Mouse (Mus musculus) brain, adult 2 months (tissue): Measurements from ENCODE around the gene Slc2a13.

Experiments
- DNase-seq: peaks from one replicate; pipeline ENCODE4 v3.0.0; 2011; ENCODE audit warnings: low read depth, low spot score

Slc2a13 gene

GRCm38 (mm10) chr15:91573111-91573538 lies at the start of gene Slc2a13:
Gene Slc2a13, minus strand, starts transcription at chr15:91573261.
- peak; percentile 97 for DNase-seq

DNA sequence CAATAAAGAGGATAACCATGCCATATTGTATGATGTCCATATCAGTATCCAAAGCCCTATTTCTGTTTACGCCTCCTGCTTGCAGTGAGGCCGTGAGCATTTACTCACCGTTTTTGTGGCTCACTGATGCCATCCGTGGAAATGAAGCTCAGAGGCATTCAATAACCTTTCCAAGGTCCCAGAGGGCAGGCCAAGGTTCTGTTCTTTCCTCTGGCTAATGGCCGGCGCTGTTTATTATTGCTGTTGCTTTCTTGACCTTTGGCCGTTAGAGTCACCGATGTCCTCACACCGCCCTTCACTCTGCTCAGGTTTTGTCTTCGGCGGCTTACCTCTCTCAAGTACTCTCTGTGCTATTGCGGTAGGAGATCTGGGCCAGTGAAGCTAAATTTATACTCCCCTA lies 43.0 kb upstream of the Slc2a13 start:
- DNase-seq: peak; percentile 10

DNA sequence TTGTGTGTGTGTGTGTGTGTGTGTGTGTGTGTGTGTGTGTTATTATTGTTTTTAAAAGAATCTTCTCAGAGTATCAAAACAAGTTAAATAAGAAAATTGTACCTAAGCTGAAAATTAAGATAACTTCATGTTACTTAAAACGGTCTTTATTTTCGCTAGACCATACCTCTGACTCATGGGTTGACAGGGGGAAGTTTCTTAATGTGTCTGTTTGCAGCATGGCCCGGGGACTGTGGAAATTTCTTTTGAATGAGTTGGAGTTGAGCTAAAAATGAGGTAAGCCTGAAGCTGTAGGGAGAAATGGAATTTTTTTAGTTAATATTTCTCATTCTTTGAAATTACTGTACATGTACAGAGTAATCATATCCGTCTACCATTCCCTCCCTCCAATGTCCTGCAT lies 42.5 kb upstream of the Slc2a13 start:
- peak; percentile 47 for DNase-seq

DNA sequence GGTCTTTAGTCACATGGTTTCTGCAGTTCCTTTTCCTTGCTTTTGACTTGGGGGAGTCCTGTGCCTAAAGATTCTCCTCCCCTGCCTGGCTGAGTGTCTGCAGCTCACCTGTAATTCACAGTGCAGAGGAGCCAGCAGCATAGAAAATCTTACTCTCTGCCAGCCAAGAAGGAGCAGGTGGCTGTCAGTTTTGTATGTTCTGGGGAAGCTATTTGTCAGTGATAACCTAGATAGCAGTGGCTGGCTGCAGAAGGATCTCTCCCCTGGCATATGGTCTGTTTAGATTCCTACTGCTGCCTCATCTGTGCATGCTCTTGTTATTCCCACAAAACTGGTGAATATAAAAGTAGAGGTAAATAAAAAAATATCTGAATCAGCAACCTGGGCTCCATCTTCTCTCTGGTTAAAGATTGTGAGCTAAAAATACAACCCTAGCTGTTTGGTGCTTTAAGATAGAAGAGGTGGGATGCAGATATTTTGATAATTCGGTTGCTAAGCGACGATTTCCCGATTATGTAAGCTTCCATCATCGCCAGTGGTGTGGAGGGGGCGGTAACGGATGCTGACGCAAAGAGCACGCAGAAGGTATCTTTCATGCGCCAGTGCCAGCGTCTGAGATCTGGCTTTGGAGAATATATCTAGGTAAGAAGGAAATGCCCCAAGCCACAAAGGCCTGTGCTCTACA lies 41.1 kb upstream of the Slc2a13 start:
- peak; percentile 97 for DNase-seq

GRCm38 (mm10) chr15:91609713-91610112 lies 36.7 kb upstream of the Slc2a13 start:
- DNase-seq: peak; percentile 91

- DNase-seq: no peak
Observed at GRCm38 (mm10) chr15:91608811-91609210, 35.8 kb upstream of the Slc2a13 start.

GRCm38 (mm10) chr15:91601197-91601596 lies 28.1 kb upstream of the Slc2a13 start:
- DNase-seq: peak; percentile 82

GRCm38 (mm10) chr15:91597290-91597689 lies 24.2 kb upstream of the Slc2a13 start:
- no peak for DNase-seq

GRCm38 (mm10) chr15:91574492-91574891 lies 1.4 kb upstream of the Slc2a13 start:
- peak; percentile 95 for DNase-seq

DNA sequence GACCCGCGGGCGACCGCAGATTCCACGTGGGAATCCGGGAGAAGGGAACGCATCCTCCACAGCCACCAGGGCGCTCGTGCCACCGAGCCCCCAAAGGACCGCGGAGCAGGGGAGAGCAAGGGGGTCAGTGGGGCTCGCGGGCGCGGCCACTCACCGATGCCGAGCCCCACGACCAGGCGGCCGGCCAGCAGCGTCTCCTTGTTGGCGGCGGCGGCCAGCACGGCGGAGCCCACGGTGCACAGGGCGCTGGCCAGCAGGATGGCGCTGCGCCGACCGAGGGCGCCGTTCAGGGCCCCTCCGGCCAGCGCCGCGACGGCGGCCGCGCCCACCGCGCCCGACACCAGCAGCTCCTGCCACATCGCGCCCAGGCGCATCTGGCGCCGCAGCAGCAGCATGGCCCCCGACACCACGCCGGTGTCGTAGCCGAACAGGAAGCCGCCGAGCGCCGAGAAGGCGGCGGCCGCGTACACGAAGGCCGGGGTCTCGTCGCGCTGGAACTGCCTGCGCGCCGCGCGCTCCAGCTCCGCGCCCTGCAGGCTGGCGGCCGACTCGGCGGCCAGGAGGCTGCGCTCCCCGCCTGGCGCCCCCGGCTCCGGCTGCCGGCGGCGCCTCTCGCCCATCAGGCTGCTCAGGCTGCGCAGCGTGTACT lies 516 bp downstream of the Slc2a13 start:
- peak; percentile 33 for DNase-seq

DNA sequence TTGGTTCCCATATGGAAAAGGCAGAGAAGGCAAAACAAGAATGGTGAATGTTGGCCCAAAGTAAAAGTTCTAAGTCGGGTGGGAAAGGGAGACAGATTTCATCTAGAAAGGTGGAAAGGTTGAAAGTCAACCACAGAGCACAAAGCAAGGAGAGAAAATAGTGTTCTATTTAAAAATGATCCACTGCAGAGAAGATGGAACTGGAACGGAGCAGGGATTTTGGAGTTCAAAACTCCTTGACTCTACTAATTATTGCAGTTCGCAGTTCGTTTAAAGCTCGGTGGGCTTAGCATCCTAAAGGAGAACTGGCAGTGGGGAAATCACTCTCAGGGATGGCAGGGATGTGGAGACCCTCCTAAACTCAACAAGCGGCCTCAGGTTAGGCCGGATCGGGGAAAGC lies 1.1 kb downstream of the Slc2a13 start:
- no peak for DNase-seq

DNA sequence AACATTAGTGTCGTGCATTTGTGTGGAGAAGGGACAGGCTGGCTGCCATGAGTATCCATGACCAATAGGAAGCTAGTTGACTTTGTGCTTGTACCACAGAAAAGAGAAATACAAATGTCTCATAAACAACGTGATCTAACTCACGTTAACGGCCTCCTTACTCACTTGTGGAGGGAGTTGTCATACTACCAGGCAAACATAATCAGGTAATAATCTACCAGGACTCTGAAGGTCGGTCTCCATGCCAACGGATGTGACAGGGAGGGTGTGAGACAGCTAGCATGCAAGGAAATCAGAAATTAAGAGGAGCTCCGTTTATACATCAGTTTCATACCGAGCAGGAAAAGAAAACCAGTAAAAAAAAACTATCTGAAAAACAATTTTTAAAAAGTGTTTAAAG lies 6.3 kb downstream of the Slc2a13 start:
- DNase-seq: no peak

- DNase-seq: no peak
Observed at GRCm38 (mm10) chr15:91565025-91565605, 7.9 kb downstream of the Slc2a13 start.

GRCm38 (mm10) chr15:91561728-91562127 lies 11.3 kb downstream of the Slc2a13 start:
- DNase-seq: no peak

GRCm38 (mm10) chr15:91555336-91555736 lies 17.7 kb downstream of the Slc2a13 start:
- peak; percentile 75 for DNase-seq

- peak; percentile 77 for DNase-seq
Observed at GRCm38 (mm10) chr15:91548586-91549268, 24.3 kb downstream of the Slc2a13 start.

DNA sequence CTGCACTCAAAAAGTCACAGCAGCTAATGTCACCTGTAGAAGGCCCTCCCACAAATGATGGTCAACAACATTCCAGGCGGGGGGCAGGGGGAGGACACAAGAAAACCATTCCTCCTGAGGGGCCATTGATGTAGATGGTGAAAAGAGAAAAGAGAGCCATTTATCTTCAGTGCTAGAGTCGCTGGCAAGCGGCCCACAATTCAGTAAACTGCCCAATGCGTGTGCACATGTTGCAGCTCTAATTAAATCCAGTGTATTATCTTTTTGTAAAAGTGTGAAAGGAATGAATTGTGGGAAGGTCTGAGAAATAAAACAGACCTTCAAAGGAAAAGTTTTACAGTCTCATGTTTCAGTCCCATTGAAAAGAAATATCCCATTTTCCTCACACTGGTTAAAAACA lies 28.5 kb downstream of the Slc2a13 start:
- DNase-seq: peak; percentile 12

DNA sequence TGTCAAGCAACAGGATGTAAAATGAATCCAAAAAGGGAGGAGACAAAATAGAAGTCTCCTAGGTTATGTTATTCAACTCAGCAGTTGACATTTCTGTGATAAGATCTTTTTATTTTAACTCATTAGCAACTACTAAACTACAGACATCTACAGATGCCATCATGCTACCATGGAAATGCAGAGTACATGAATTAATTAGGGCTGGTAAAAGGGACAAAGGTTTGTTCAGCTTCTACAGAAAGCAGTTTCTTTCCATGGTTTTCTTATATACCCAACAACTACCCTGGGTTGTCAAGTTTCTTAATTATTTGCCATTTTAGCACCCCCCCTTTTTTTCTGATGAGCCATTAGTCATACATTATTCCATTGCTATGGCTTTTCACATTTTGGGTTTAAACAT lies 34.6 kb downstream of the Slc2a13 start:
- no peak for DNase-seq

GRCm38 (mm10) chr15:91526876-91527275 lies 46.2 kb downstream of the Slc2a13 start:
- peak; percentile 51 for DNase-seq

DNA sequence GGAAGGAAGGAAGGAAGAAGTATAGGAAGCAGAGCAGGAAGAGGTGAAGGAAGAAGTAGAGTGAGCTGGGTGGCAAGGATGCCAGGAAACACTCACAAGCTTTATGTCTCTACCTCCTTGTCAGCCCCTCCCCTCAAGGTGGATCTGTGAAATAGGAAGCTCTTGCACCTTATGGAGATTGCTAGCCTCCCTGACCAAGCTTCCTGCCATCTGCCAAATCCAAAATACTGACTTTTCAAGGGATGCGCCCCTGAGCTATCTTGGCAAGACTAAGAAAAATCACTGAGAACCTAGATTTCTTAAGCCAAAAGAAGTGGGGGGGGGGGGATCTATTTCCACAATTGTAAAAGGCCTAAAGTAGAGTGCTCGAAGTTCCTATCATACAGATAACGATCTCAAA lies 46.9 kb downstream of the Slc2a13 start:
- DNase-seq: peak; percentile 50

GRCm38 (mm10) chr15:91524451-91524850 lies 48.6 kb downstream of the Slc2a13 start:
- peak; percentile 60 for DNase-seq

DNA sequence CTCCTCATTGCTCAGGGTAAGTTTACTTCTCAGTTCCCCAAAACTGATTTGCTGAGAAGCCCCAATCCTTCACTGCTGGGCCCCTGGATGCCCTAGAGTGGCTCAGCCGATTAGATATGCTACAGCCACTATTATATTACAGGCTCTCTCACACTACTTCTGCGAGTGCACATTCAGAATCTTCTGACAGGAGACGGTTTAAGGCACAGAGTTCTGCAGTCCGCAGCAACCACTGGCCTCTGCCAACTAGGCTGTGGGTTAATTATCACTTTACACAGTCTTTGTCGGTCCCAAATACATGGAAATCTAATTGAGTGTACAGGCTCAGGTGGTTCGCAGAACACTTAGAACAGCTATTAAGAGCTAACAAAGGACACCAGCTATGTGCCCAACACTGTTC lies 69.8 kb downstream of the Slc2a13 start:
- no peak for DNase-seq
